Mouse (Mus musculus): ENCODE results near the gene Abat. TPM values are rescaled to one million over a fixed set of nuclear protein-coding genes. Genes with fewer than 3 reads are reported as not detected.

Abat gene
- polyA plus RNA-seq, 1 experiment from 2014 or later = 18.1 TPM

DNA sequence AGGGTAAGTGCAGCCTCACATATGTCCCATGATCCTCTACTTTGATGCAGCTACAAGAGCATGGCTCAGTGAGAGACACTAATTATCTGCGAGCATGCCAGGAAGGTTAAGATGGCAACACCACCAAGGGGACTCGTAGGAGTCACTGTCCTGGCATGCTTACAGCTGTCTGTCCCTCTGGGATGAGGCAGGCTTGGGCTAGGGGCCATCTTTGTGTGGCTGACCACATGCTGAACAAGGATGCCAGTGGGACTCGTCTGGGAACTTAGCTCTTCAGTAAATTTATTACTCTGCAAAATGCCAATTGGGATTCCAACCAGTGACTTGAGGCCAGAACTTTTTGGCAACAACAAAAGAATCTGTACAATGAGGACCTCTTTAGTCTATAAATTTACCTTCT, 62.9 kb downstream of the Abat start:
- no peak overlapping the region for H3K4me3 ChIP-seq (ENCODE audit: low read depth, low read length)

DNA sequence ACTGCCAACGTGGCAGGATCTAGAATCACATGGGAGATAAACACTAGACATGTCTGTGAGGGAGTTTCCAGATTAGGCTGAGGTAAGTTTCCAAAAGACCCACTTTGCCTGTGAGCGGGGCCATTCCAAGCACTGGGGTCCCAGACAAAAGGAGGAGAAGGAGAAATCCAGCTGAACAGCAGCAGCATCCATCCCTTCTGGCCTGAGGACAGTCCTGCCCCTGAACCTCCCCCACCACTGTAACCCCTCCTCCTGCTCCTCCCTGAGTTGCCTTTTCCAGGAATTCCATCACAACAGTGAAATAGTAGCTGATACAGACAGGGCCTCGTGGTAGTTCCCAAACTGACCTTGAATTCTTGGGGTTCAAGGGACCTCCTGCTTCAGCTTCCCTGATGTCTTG, 63.7 kb downstream of the Abat start:
- no peak overlapping the region for H3K27ac ChIP-seq (ENCODE audit: low read depth, low read length)
- 82% methylated on average over 3 of the region's 3 CpGs for WGBS
- H3K4me1 ChIP-seq (ENCODE audit: control insufficient read depth, insufficient read depth, low read length) = 0 out of 2 replicates have a peak, but pooled peaks cover 2% of the 10 kb centered on the region
- DNase-seq (ENCODE audit: low spot score, missing footprints) = no peak
- H3K27me3 ChIP-seq (ENCODE audit: control insufficient read depth, insufficient read depth, low read length) = no peaks in the 10 kb centered on the region
- no peak overlapping the region for H3K4me3 ChIP-seq (ENCODE audit: low read depth, low read length)
- H3K9me3 ChIP-seq (ENCODE audit: control insufficient read depth, low read length) = no peaks in the 10 kb centered on the region
- H3K4me2 ChIP-seq = no peak overlapping the region
- H3K36me3 ChIP-seq (ENCODE audit: control insufficient read depth, insufficient read depth, low read length) = no peaks in the 10 kb centered on the region
- ATAC-seq (ENCODE audit: low FRiP score) = no peak
- H3K9ac ChIP-seq (ENCODE audit: low read length) = no peak overlapping the region

More for the DNA sequence above, 62.9 kb downstream of the Abat start:
- Histone ChIP-seq H3K4me2 (no peak overlapping the region), H3K27ac (ENCODE audit: low read depth, low read length) (no peak overlapping the region), H3K36me3 (ENCODE audit: control insufficient read depth, insufficient read depth, low read length) (no peaks in the 10 kb centered on the region), H3K9ac (ENCODE audit: low read length) (no peak overlapping the region), H3K27me3 (ENCODE audit: control insufficient read depth, insufficient read depth, low read length) (no peaks in the 10 kb centered on the region), H3K9me3 (ENCODE audit: control insufficient read depth, low read length) (no peaks in the 10 kb centered on the region), H3K4me1 (ENCODE audit: control insufficient read depth, insufficient read depth, low read length) (0 out of 2 replicates have a peak, but pooled peaks cover 2% of the 10 kb centered on the region)
- ATAC-seq (ENCODE audit: low FRiP score) (no peak), DNase-seq (ENCODE audit: low spot score, missing footprints) (no peak)
- 76% methylated on average over 3 of the region's 3 CpGs for WGBS

DNA sequence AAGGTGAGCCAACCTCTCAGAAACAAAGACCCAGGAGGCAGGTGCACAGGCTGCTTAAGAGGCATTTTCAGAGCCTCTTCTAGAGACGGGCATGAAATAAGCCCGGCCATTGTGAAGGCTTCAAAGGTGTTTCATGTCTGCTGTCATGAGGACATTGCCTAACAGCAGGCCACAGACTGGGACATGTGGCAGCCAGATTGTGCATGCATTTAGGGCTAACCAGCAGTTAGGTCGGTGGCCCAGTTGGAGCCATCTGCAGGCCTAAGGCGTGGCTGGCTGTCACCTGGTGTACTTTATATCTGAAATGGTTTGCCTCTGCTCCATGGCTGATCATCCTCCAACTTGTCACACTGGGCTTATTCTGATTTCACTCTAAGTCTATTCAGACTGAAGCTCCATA, 65.1 kb downstream of the Abat start:
- no peak for DNase-seq (ENCODE audit: low spot score, missing footprints)
- no peak for ATAC-seq (ENCODE audit: low FRiP score)

DNA sequence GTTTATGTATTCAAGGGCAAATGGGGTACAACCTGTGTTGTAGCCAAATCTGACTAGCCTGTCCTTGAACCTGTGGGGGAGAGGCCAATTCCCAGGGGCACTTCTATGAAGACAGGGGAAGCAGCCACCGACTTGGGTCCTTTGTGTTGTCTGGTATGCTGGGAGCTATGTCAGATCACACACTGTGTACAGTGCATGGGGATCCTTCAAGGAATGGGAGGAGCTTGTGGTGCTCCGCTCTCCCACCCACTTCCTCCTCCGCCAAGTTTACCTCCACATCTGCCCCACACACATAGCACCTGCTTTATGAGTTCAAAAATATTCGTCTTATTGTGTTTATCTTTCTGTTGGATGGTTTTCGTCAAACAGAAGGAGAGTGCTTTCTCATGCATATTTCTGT, 66.3 kb downstream of the Abat start:
- 88% methylated on average over 5 of the region's 5 CpGs for WGBS

More for the DNA sequence above, 65.1 kb downstream of the Abat start:
- WGBS = 85% methylated on average over 4 of the region's 4 CpGs
- Histone ChIP-seq H3K4me3 (ENCODE audit: low read depth, low read length) (no peak overlapping the region), H3K27ac (ENCODE audit: low read depth, low read length) (no peak overlapping the region), H3K27me3 (ENCODE audit: control insufficient read depth, insufficient read depth, low read length) (no peaks in the 10 kb centered on the region), H3K4me1 (ENCODE audit: control insufficient read depth, insufficient read depth, low read length) (no peaks in the 10 kb centered on the region), H3K36me3 (ENCODE audit: control insufficient read depth, insufficient read depth, low read length) (no peaks in the 10 kb centered on the region), H3K9me3 (ENCODE audit: control insufficient read depth, low read length) (no peaks in the 10 kb centered on the region), H3K9ac (ENCODE audit: low read length) (no peak overlapping the region), H3K4me2 (no peak overlapping the region)

DNA sequence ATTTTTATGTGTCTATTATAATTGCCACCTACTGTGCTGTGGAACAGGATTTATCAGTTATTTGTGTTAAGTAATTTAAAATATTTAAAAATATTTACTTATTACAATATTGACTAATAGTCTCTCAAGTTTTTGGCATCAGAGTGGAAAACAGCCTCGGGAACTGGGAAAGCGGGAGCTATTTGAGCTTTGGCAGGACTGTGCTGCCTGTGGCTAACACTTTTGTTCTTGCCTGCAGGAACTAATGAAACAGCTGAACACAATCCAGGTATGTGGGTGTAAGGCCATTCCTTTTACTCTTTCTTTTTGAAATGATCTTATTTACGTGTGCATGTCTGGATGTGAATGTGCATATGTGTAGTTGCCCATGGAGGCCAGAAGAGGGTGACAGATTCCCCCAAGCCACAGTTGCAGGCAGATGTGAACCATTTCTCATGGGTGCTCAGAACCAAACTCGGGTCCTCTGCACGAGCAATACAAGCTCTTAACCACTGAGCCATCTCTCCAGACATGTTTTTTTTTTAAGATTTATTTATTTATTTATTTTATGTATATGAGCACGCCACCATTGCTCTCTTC, 68.5 kb downstream of the Abat start:
- ATAC-seq (ENCODE audit: low FRiP score) = no peak
- H3K4me2 ChIP-seq = no peak overlapping the region
- no peaks in the 10 kb centered on the region for H3K9me3 ChIP-seq (ENCODE audit: control insufficient read depth, low read length)
- H3K36me3 ChIP-seq (ENCODE audit: control insufficient read depth, insufficient read depth, low read length) = no peaks in the 10 kb centered on the region
- no peak overlapping the region for H3K9ac ChIP-seq (ENCODE audit: low read length)
- WGBS = 91% methylated on average over 6 of the region's 6 CpGs
- no peaks in the 10 kb centered on the region for H3K27me3 ChIP-seq (ENCODE audit: control insufficient read depth, insufficient read depth, low read length)
- no peak overlapping the region for H3K27ac ChIP-seq (ENCODE audit: low read depth, low read length)
- no peaks in the 10 kb centered on the region for H3K4me1 ChIP-seq (ENCODE audit: control insufficient read depth, insufficient read depth, low read length)
- no peak overlapping the region for H3K4me3 ChIP-seq (ENCODE audit: low read depth, low read length)
- no peak for DNase-seq (ENCODE audit: low spot score, missing footprints)

More for the DNA sequence above, 66.3 kb downstream of the Abat start:
- H3K36me3 ChIP-seq (ENCODE audit: control insufficient read depth, insufficient read depth, low read length) = no peaks in the 10 kb centered on the region
- H3K9me3 ChIP-seq (ENCODE audit: control insufficient read depth, low read length) = no peaks in the 10 kb centered on the region
- H3K4me2 ChIP-seq = no peak overlapping the region
- no peaks in the 10 kb centered on the region for H3K4me1 ChIP-seq (ENCODE audit: control insufficient read depth, insufficient read depth, low read length)
- no peaks in the 10 kb centered on the region for H3K27me3 ChIP-seq (ENCODE audit: control insufficient read depth, insufficient read depth, low read length)
- H3K27ac ChIP-seq (ENCODE audit: low read depth, low read length) = no peak overlapping the region
- H3K9ac ChIP-seq (ENCODE audit: low read length) = no peak overlapping the region
- no peak for DNase-seq (ENCODE audit: low spot score, missing footprints)
- ATAC-seq (ENCODE audit: low FRiP score) = no peak
- no peak overlapping the region for H3K4me3 ChIP-seq (ENCODE audit: low read depth, low read length)

DNA sequence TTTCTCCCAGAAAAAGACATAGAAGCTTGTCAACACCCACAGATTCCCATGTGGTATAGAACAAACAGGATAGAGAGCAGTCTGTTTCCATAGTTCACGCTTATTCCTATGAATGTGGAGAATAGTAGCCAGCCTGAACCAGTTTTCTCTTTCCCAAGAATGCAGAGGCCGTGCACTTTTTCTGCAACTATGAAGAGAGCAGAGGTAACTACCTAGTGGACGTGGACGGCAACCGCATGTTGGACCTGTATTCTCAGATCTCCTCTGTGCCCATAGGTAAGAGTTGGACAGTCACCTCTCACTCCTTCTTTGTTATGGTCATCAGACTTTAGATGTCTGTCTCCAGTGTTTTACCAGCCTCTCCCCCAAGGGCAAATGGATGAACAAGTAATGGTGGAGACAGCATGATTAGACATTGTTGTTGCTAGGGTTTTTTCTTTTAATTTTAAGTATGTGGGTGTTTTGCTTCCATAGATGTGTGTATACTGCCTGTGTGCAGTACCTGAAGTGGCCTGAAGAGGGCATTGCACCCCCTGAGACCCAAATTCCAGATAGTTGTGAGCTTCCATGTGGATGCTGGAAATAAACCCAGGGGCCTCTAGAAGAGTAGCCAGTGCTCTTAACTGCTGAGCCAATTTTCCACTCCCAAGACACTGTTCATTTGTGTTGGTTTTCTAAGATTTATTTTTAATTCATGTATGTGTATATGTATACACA, 69.5 kb downstream of the Abat start:
- H3K27me3 ChIP-seq (ENCODE audit: control insufficient read depth, insufficient read depth, low read length) = no peaks in the 10 kb centered on the region
- H3K36me3 ChIP-seq (ENCODE audit: control insufficient read depth, insufficient read depth, low read length) = no peaks in the 10 kb centered on the region
- WGBS = 88% methylated on average over 5 of the region's 5 CpGs
- no peak overlapping the region for H3K9ac ChIP-seq (ENCODE audit: low read length)
- ATAC-seq (ENCODE audit: low FRiP score) (no peak), DNase-seq (ENCODE audit: low spot score, missing footprints) (no peak)
- no peak overlapping the region for H3K27ac ChIP-seq (ENCODE audit: low read depth, low read length)
- no peaks in the 10 kb centered on the region for H3K9me3 ChIP-seq (ENCODE audit: control insufficient read depth, low read length)
- no peak overlapping the region for H3K4me3 ChIP-seq (ENCODE audit: low read depth, low read length)
- no peaks in the 10 kb centered on the region for H3K4me1 ChIP-seq (ENCODE audit: control insufficient read depth, insufficient read depth, low read length)
- no peak overlapping the region for H3K4me2 ChIP-seq

DNA sequence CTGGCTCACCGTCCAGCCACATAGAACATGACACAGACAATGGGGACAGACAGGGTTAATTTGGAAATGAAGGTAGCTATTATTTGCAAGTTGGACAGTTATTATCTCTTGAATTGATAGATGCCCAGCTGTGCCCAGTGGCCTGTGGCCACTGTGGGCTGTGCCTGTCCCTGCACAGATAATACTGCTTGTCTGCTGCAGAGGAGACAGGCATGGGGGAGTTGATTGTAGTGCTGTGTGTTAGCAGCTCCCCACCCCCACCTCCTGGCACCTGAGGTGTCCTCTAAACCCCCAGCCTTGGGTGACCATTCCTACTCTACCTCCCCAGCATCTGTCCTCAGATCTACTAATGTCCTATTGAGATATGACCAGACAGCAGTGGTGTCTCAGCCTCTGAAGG, 71.0 kb downstream of the Abat start:
- H3K4me3 ChIP-seq (ENCODE audit: low read depth, low read length) = no peak overlapping the region
- DNase-seq (ENCODE audit: low spot score, missing footprints) (no peak), ATAC-seq (ENCODE audit: low FRiP score) (no peak)

DNA sequence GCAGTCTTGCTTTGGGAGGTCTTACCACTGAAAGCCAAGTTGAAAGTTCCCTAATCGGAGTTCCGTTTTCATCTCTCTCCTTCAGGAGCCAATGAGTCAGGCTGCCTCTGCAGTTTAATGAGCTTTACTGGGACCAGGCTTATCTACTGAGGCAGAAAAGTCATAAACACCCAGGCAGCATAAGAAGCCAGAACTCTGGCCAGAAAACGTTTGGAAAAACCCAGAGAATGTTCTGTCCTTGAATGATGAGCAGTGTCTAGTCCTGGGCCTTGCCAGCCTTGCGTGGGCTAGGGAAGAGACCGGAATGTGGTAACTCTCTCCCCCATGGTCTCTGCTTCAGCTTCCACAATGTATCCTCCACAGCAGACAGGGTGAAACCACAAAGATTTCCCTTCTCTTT, 71.8 kb downstream of the Abat start:
- no peak overlapping the region for H3K27ac ChIP-seq (ENCODE audit: low read depth, low read length)
- no peaks in the 10 kb centered on the region for H3K4me1 ChIP-seq (ENCODE audit: control insufficient read depth, insufficient read depth, low read length)
- 81% methylated on average over 5 of the region's 5 CpGs for WGBS
- H3K9me3 ChIP-seq (ENCODE audit: control insufficient read depth, low read length) = no peaks in the 10 kb centered on the region
- H3K27me3 ChIP-seq (ENCODE audit: control insufficient read depth, insufficient read depth, low read length) = no peaks in the 10 kb centered on the region
- DNase-seq (ENCODE audit: low spot score, missing footprints) (no peak), ATAC-seq (ENCODE audit: low FRiP score) (no peak)
- no peaks in the 10 kb centered on the region for H3K36me3 ChIP-seq (ENCODE audit: control insufficient read depth, insufficient read depth, low read length)
- H3K4me3 ChIP-seq (ENCODE audit: low read depth, low read length) = no peak overlapping the region
- H3K9ac ChIP-seq (ENCODE audit: low read length) = no peak overlapping the region
- no peak overlapping the region for H3K4me2 ChIP-seq

More for the DNA sequence above, 71.0 kb downstream of the Abat start:
- H3K9me3 ChIP-seq (ENCODE audit: control insufficient read depth, low read length) = no peaks in the 10 kb centered on the region
- H3K27me3 ChIP-seq (ENCODE audit: control insufficient read depth, insufficient read depth, low read length) = no peaks in the 10 kb centered on the region
- no peaks in the 10 kb centered on the region for H3K4me1 ChIP-seq (ENCODE audit: control insufficient read depth, insufficient read depth, low read length)
- H3K36me3 ChIP-seq (ENCODE audit: control insufficient read depth, insufficient read depth, low read length) = no peaks in the 10 kb centered on the region
- H3K27ac ChIP-seq (ENCODE audit: low read depth, low read length) = no peak overlapping the region
- H3K9ac ChIP-seq (ENCODE audit: low read length) = no peak overlapping the region
- WGBS = 64% methylated on average over 1 of the region's 1 CpGs
- H3K4me2 ChIP-seq = no peak overlapping the region

DNA sequence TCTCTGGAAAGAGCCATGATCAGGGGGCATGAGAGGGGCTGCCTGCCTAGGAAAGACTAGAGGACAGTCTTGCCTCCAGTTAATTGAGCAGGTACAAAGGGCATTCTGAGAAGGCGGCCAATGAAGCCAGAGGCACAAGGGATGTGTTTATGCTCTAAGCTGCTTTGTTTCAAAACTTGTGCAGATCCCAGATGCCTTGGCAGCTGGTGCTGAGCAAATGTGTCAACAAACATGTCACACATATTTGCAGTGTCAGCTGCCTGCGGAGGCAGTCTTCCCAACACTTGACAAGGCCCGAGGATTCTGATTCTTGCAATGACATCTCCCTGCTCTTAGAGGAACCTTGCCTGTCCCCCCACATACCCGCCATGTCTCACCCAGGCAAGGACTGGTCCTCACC, 82.2 kb downstream of the Abat start:
- ATAC-seq (ENCODE audit: low FRiP score) = no peak

More for the DNA sequence above, 82.2 kb downstream of the Abat start:
- Histone ChIP-seq H3K4me3 (ENCODE audit: low read depth, low read length) (no peak overlapping the region), H3K4me1 (ENCODE audit: control insufficient read depth, insufficient read depth, low read length) (no peaks in the 10 kb centered on the region), H3K36me3 (ENCODE audit: control insufficient read depth, insufficient read depth, low read length) (no peaks in the 10 kb centered on the region), H3K9me3 (ENCODE audit: control insufficient read depth, low read length) (no peaks in the 10 kb centered on the region), H3K27ac (ENCODE audit: low read depth, low read length) (no peak overlapping the region), H3K27me3 (ENCODE audit: control insufficient read depth, insufficient read depth, low read length) (no peaks in the 10 kb centered on the region), H3K9ac (ENCODE audit: low read length) (no peak overlapping the region), H3K4me2 (no peak overlapping the region)
- WGBS = 73% methylated on average over 4 of the region's 4 CpGs
- DNase-seq (ENCODE audit: low spot score, missing footprints) = no peak
